Mouse (Mus musculus): ENCODE measurements around the gene Rnf11. TPM values are rescaled to one million over a fixed set of nuclear protein-coding genes. Genes with fewer than 3 reads are reported as not detected.

Rnf11 gene
- polyA plus RNA-seq, 1 experiment from 2014 or later: 68.5 TPM

DNA sequence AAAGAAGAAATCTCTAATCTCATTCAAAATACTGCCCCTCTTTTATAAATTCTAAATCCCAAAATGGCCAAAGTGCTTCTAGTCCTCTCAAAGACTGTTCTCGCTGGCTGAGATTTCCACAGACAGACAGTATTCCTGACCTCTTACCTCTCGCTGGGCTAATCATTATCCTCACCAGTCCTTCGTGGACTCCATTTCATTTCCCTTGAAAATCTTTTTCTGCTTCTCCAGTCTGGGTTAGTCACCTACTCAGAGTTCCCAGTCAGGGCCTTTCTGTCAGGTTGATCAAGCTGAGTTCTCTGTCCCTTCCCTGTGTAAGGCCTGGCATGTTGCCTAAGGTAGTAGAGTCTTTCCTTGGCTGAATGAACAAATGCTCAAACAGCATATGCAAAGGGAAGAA lies 7.1 kb downstream of the Rnf11 start:
- Histone ChIP-seq H3K9me3 (replicated peaks; ENCODE audit: control insufficient read depth, low read length, poor library complexity, severe bottlenecking) (no peaks in the 10 kb centered on the region), H3K4me2 (ENCODE audit: low read length) (no peak overlapping the region), H3K4me3 (ENCODE audit: low read depth, low read length) (no peak overlapping the region), H3K9ac (ENCODE audit: low read depth, low read length) (no peak overlapping the region), H3K4me1 (ENCODE audit: control insufficient read depth, insufficient read depth, low read length) (peaks cover 15% of the 10 kb centered on the region), H3K27me3 (ENCODE audit: control insufficient read depth, insufficient read depth, low read depth, low read length) (no peaks in the 10 kb centered on the region), H3K27ac (ENCODE audit: low read length) (no peak overlapping the region), H3K36me3 (ENCODE audit: control insufficient read depth, insufficient read depth, low read length) (0 out of 2 replicates have a peak, but pooled peaks cover 5% of the 10 kb centered on the region)
- 94% methylated on average over 3 of the region's 3 CpGs for WGBS
- ATAC-seq: no peak

DNA sequence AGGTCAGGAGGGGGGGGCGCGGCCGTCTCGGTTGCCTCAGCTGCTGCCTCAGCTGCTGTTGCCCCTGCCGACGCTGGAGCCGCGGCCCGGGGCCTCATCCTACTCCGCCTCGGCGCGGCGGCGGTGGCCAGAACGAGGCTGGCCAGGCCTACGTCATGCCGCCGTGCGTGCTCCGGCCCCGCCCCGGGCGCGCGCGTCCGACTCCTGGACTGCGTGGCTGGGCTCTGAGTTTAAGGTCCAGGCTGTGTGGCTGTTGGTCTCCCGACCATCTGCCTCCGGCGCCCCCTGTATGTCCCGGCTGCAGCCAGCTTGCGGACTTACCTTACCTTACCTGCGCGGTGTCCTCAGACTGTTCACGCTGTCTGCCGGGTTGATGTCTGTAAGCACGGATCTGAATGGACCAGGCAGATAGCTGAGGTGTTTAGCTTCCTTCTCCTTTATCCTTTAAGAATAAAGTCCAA lies 7.9 kb downstream of the Rnf11 start:
- WGBS: 0% methylated on average over 30 of the region's 39 CpGs
- ATAC-seq: peak; percentile 99
- Histone ChIP-seq H3K27ac (ENCODE audit: low read length) (peak overlapping the region; percentile 95), H3K36me3 (ENCODE audit: control insufficient read depth, insufficient read depth, low read length) (0 out of 2 replicates have a peak, but pooled peaks cover 6% of the 10 kb centered on the region), H3K9me3 (replicated peaks; ENCODE audit: control insufficient read depth, low read length, poor library complexity, severe bottlenecking) (no peaks in the 10 kb centered on the region), H3K4me1 (ENCODE audit: control insufficient read depth, insufficient read depth, low read length) (peaks cover 18% of the 10 kb centered on the region), H3K9ac (ENCODE audit: low read depth, low read length) (peak overlapping the region; percentile 99), H3K4me2 (ENCODE audit: low read length) (peak overlapping the region; percentile 63), H3K27me3 (ENCODE audit: control insufficient read depth, insufficient read depth, low read depth, low read length) (no peaks in the 10 kb centered on the region), H3K4me3 (ENCODE audit: low read depth, low read length) (peak overlapping the region; percentile 97)

DNA sequence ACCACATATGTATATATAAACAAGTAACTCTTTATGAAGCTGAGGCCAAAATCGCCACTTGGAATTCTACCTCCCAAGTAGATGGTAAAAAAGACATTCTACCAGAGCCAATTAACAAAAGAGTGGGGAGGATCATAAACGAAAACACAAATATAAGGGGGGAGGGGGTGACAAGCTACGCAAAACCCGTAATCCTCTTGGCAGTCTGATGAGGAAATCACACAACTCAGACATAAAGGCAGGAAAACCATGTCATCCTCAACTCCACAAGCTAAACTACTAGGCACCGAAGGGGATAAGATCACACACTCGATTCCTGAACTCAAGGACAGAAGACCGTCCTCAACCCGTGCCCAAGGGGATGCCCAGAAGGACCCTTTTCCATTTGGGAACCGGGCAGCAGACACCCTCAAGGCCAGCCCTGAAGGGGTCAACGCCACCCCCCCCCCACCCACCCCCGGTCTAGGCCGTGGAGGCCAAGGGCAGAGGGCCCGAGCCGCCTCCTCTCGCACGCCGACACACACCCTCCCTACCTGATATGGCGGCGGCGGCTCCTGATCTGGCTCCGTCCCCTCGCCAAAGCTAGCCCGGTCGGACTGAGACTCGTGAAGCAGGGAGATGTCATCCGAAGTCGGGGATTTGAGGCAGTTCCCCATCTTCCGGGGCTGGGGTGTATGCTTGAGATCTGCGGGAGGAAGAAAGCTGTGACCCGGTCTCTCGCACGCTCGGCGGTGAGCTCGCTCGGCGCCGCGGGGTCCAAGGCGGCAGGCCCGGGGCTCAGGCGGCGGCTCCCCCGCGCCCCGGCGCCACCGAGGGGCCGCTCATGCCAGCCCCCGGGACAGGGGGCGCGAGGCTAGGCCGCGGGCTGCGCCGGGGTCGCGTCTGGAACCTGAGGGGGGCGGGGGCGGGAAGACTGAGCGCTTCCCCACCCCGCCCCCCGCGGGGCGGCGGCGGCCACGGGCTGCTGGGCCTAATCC lies 8.7 kb downstream of the Rnf11 start:
- peak overlapping the region; percentile 63 for H3K4me2 ChIP-seq (ENCODE audit: low read length)
- peak overlapping the region; percentile 97 for H3K4me3 ChIP-seq (ENCODE audit: low read depth, low read length)
- ATAC-seq: peak; percentile 85
- peaks cover 18% of the 10 kb centered on the region for H3K4me1 ChIP-seq (ENCODE audit: control insufficient read depth, insufficient read depth, low read length)
- peak overlapping the region; percentile 95 for H3K27ac ChIP-seq (ENCODE audit: low read length)
- H3K9me3 ChIP-seq (replicated peaks; ENCODE audit: control insufficient read depth, low read length, poor library complexity, severe bottlenecking): no peaks in the 10 kb centered on the region
- WGBS: under 1% methylated on average over 56 of the region's 68 CpGs
- no peaks in the 10 kb centered on the region for H3K27me3 ChIP-seq (ENCODE audit: control insufficient read depth, insufficient read depth, low read depth, low read length)
- peak overlapping the region; percentile 99 for H3K9ac ChIP-seq (ENCODE audit: low read depth, low read length)
- 0 out of 2 replicates have a peak, but pooled peaks cover 6% of the 10 kb centered on the region for H3K36me3 ChIP-seq (ENCODE audit: control insufficient read depth, insufficient read depth, low read length)

DNA sequence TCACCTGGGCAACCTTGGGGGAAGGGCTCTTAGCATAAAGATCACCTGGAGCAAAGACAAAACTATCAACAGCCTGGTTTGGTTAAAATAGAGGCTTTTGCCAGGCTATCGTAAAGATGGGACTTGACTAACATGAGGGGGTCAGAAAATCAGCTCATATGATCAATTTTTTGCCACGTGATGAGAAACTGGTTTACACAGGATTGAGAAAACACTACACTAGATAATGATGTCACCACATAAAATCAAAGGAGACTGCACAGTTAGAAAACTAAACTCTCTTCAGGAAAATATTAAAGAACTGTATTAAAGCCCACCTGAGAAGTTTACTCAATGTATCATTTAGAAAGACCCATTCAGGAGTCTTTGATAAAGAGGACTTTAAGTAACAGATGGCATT lies 9.4 kb downstream of the Rnf11 start:
- no peak for ATAC-seq
- H3K9ac ChIP-seq (ENCODE audit: low read depth, low read length): 0 out of 2 replicates have a peak overlapping the region, but pooled peaks have one; percentile 5
- 0 out of 2 replicates have a peak, but pooled peaks cover 6% of the 10 kb centered on the region for H3K36me3 ChIP-seq (ENCODE audit: control insufficient read depth, insufficient read depth, low read length)

GRCm38 (mm10) chr4:109472566-109472965 lies 12.0 kb downstream of the Rnf11 start:
- Histone ChIP-seq H3K4me2 (ENCODE audit: low read length) (no peak overlapping the region), H3K36me3 (ENCODE audit: control insufficient read depth, insufficient read depth, low read length) (0 out of 2 replicates have a peak, but pooled peaks cover 6% of the 10 kb centered on the region), H3K4me1 (ENCODE audit: control insufficient read depth, insufficient read depth, low read length) (peaks cover 20% of the 10 kb centered on the region), H3K9me3 (replicated peaks; ENCODE audit: control insufficient read depth, low read length, poor library complexity, severe bottlenecking) (no peaks in the 10 kb centered on the region), H3K27me3 (ENCODE audit: control insufficient read depth, insufficient read depth, low read depth, low read length) (no peaks in the 10 kb centered on the region), H3K4me3 (ENCODE audit: low read depth, low read length) (no peak overlapping the region), H3K9ac (ENCODE audit: low read depth, low read length) (no peak overlapping the region), H3K27ac (ENCODE audit: low read length) (no peak overlapping the region)
- WGBS: 90% methylated on average over 3 of the region's 3 CpGs
- no peak for ATAC-seq

More for the DNA sequence above, 9.4 kb downstream of the Rnf11 start:
- H3K9me3 ChIP-seq (replicated peaks; ENCODE audit: control insufficient read depth, low read length, poor library complexity, severe bottlenecking): no peaks in the 10 kb centered on the region
- no peaks in the 10 kb centered on the region for H3K27me3 ChIP-seq (ENCODE audit: control insufficient read depth, insufficient read depth, low read depth, low read length)
- H3K27ac ChIP-seq (ENCODE audit: low read length): no peak overlapping the region
- 54% methylated on average over 2 of the region's 2 CpGs for WGBS
- peaks cover 19% of the 10 kb centered on the region for H3K4me1 ChIP-seq (ENCODE audit: control insufficient read depth, insufficient read depth, low read length)
- H3K4me3 ChIP-seq (ENCODE audit: low read depth, low read length): peak overlapping the region; percentile 97
- peak overlapping the region; percentile 63 for H3K4me2 ChIP-seq (ENCODE audit: low read length)

- H3K9me3 ChIP-seq (replicated peaks; ENCODE audit: control insufficient read depth, low read length, poor library complexity, severe bottlenecking): no peaks in the 10 kb centered on the region
- H3K36me3 ChIP-seq (ENCODE audit: control insufficient read depth, insufficient read depth, low read length): 0 out of 2 replicates have a peak, but pooled peaks cover 6% of the 10 kb centered on the region
- ATAC-seq: no peak
- no peaks in the 10 kb centered on the region for H3K27me3 ChIP-seq (ENCODE audit: control insufficient read depth, insufficient read depth, low read depth, low read length)
- H3K4me3 ChIP-seq (ENCODE audit: low read depth, low read length): no peak overlapping the region
- H3K27ac ChIP-seq (ENCODE audit: low read length): no peak overlapping the region
- no peak overlapping the region for H3K4me2 ChIP-seq (ENCODE audit: low read length)
- H3K4me1 ChIP-seq (ENCODE audit: control insufficient read depth, insufficient read depth, low read length): peaks cover 20% of the 10 kb centered on the region
- no peak overlapping the region for H3K9ac ChIP-seq (ENCODE audit: low read depth, low read length)
Observed at GRCm38 (mm10) chr4:109471606-109472005, 12.9 kb downstream of the Rnf11 start.

- Histone ChIP-seq H3K27me3 (ENCODE audit: control insufficient read depth, insufficient read depth, low read depth, low read length) (no peaks in the 10 kb centered on the region), H3K27ac (ENCODE audit: low read length) (no peak overlapping the region), H3K36me3 (ENCODE audit: control insufficient read depth, insufficient read depth, low read length) (0 out of 2 replicates have a peak, but pooled peaks cover 3% of the 10 kb centered on the region), H3K9me3 (replicated peaks; ENCODE audit: control insufficient read depth, low read length, poor library complexity, severe bottlenecking) (no peaks in the 10 kb centered on the region), H3K4me3 (ENCODE audit: low read depth, low read length) (no peak overlapping the region), H3K4me1 (ENCODE audit: control insufficient read depth, insufficient read depth, low read length) (peaks cover 5% of the 10 kb centered on the region), H3K9ac (ENCODE audit: low read depth, low read length) (no peak overlapping the region), H3K4me2 (ENCODE audit: low read length) (no peak overlapping the region)
- ATAC-seq: no peak
Observed at GRCm38 (mm10) chr4:109467687-109468086, 16.8 kb downstream of the Rnf11 start.

GRCm38 (mm10) chr4:109463892-109464291 lies 20.6 kb downstream of the Rnf11 start:
- Histone ChIP-seq H3K36me3 (ENCODE audit: control insufficient read depth, insufficient read depth, low read length) (no peaks in the 10 kb centered on the region), H3K4me1 (ENCODE audit: control insufficient read depth, insufficient read depth, low read length) (no peaks in the 10 kb centered on the region), H3K9me3 (replicated peaks; ENCODE audit: control insufficient read depth, low read length, poor library complexity, severe bottlenecking) (no peaks in the 10 kb centered on the region), H3K4me2 (ENCODE audit: low read length) (no peak overlapping the region), H3K9ac (ENCODE audit: low read depth, low read length) (no peak overlapping the region), H3K27me3 (ENCODE audit: control insufficient read depth, insufficient read depth, low read depth, low read length) (no peaks in the 10 kb centered on the region), H3K27ac (ENCODE audit: low read length) (no peak overlapping the region), H3K4me3 (ENCODE audit: low read depth, low read length) (no peak overlapping the region)
- ATAC-seq: no peak

All from midbrain, embryonic 16.5 days (tissue).